13 mouse cellular contexts compared by ENCODE assay signal in genomic region chr15:62282116-62282515, GRCm38 (mm10).
DNase-seq lines count a peak whose midpoint lies in the region; ATAC-seq and TF ChIP-seq lines count a peak whose summit lies in the region.
"Had no signal": no experiment of that assay in that cellular context is flagged by ENCODE, and none has a peak within 500 bp of the region (broad histone marks: within the 10 kb centered on the region; RNA-seq: fewer than 3 reads in every experiment).

No protein-coding gene starts in this region.

- no peak overlapping the region for H3K27ac ChIP-seq in limb, embryonic 14.5 days (replicated peaks; ENCODE audit: low read depth, low read length)
- no peak overlapping the region for H3K27ac ChIP-seq in limb, embryonic 10.5 days
- no peak overlapping the region for H3K27ac ChIP-seq in kidney, postnatal 0 days
- no peak overlapping the region for H3K27ac ChIP-seq in intestine, embryonic 15.5 days
- H3K27ac ChIP-seq: heart, adult 2 months; hindbrain, embryonic 12.5 days had no signal

- H3K4me2 ChIP-seq in limb, embryonic 14.5 days (replicated peaks; ENCODE audit: low read depth, low read length, severe bottlenecking), result no peak overlapping the region
- no peak overlapping the region for H3K4me2 ChIP-seq in kidney, postnatal 0 days (ENCODE audit: low read length)
- no peak overlapping the region for H3K4me2 ChIP-seq in intestine, embryonic 15.5 days (replicated peaks)
- H3K4me2 ChIP-seq: hindbrain, embryonic 12.5 days had no signal

- 72% methylated on average over 1 of the region's 1 CpGs for WGBS in limb, embryonic 14.5 days
- WGBS in limb, embryonic 10.5 days, result 90% methylated on average over 1 of the region's 1 CpGs
- WGBS in kidney, postnatal 0 days, result 48% methylated on average over 1 of the region's 1 CpGs
- WGBS in intestine, embryonic 15.5 days, result 79% methylated on average over 1 of the region's 1 CpGs

- no peaks in the 10 kb centered on the region for H3K27me3 ChIP-seq in limb, embryonic 14.5 days (ENCODE audit: control insufficient read depth, insufficient read depth, low read length)
- no peaks in the 10 kb centered on the region for H3K27me3 ChIP-seq in limb, embryonic 10.5 days (ENCODE audit: low read depth, poor library complexity, severe bottlenecking)
- no peaks in the 10 kb centered on the region for H3K27me3 ChIP-seq in kidney, postnatal 0 days (ENCODE audit: insufficient read depth, low read length)
- no peaks in the 10 kb centered on the region for H3K27me3 ChIP-seq in intestine, embryonic 15.5 days (replicated peaks)
- H3K27me3 ChIP-seq: hindbrain, embryonic 12.5 days had no signal

- peaks cover 14% of the 10 kb centered on the region for H3K4me1 ChIP-seq in limb, embryonic 14.5 days (ENCODE audit: control insufficient read depth, insufficient read depth, low read length)
- H3K4me1 ChIP-seq in limb, embryonic 10.5 days, result peaks cover 22% of the 10 kb centered on the region
- peaks cover 10% of the 10 kb centered on the region; the same call in 1 of the 2 replicates for H3K4me1 ChIP-seq in kidney, postnatal 0 days (replicated peaks; ENCODE audit: insufficient read depth, low read length)
- peaks cover 11% of the 10 kb centered on the region; the same call in 1 of the 2 replicates for H3K4me1 ChIP-seq in intestine, embryonic 15.5 days (replicated peaks)

- H3K4me3 ChIP-seq in limb, embryonic 14.5 days (replicated peaks; ENCODE audit: low read length), result no peak overlapping the region
- H3K4me3 ChIP-seq in limb, embryonic 10.5 days, result no peak overlapping the region
- H3K4me3 ChIP-seq in kidney, postnatal 0 days (replicated peaks; ENCODE audit: low read depth, low read length), result no peak overlapping the region
- H3K4me3 ChIP-seq in intestine, embryonic 15.5 days (replicated peaks), result no peak overlapping the region
- H3K4me3 ChIP-seq: heart, adult 2 months; hindbrain, embryonic 12.5 days; myocyte had no signal

- no peak for TF ChIP-seq CTCF in kidney, postnatal 0 days (IDR thresholded peaks at IDR 0.05; ENCODE audit: low read depth)

- peak; percentile 16 for DNase-seq in limb, embryonic 14.5 days (ENCODE audit: low spot score)
- no peak for DNase-seq in limb, embryonic 10.5 days (ENCODE audit: low spot score)
- peak; percentile 73 for DNase-seq in adrenal gland, postnatal 14 days
- peak; percentile 67 for DNase-seq in kidney, postnatal 0 days (ENCODE audit: low spot score)
- peak; percentile 35 for DNase-seq in lung, postnatal 36 days
- no peak for DNase-seq in right cerebral cortex, postnatal 14 days
- DNase-seq: cerebellum, postnatal 25 days; right cerebral cortex, postnatal 4 days; thymus, postnatal 4 days had no signal

- no peak for ATAC-seq in limb, embryonic 14.5 days (ENCODE audit: low FRiP score, low read depth)
- no peak for ATAC-seq in kidney, postnatal 0 days (replicated peaks; ENCODE audit: low FRiP score, low read depth)
- no peak for ATAC-seq in intestine, embryonic 15.5 days

- no peak for TF ChIP-seq POLR2A in limb, embryonic 14.5 days (IDR thresholded peaks at IDR 0.05; ENCODE audit: borderline replicate concordance, extremely low read depth, insufficient read depth, insufficient read length)

- no peaks in the 10 kb centered on the region for H3K9me3 ChIP-seq in limb, embryonic 14.5 days (ENCODE audit: control insufficient read depth, low read length)
- no peaks in the 10 kb centered on the region for H3K9me3 ChIP-seq in limb, embryonic 10.5 days (replicated peaks)
- H3K9me3 ChIP-seq in kidney, postnatal 0 days (replicated peaks; ENCODE audit: low read length), result no peaks in the 10 kb centered on the region
- H3K9me3 ChIP-seq in intestine, embryonic 15.5 days, result no peaks in the 10 kb centered on the region
- H3K9me3 ChIP-seq: hindbrain, embryonic 12.5 days had no signal

- no peaks in the 10 kb centered on the region for H3K36me3 ChIP-seq in limb, embryonic 14.5 days (ENCODE audit: control insufficient read depth, insufficient read depth, low read length)
- H3K36me3 ChIP-seq in limb, embryonic 10.5 days, result no peaks in the 10 kb centered on the region
- no peaks in the 10 kb centered on the region for H3K36me3 ChIP-seq in kidney, postnatal 0 days (ENCODE audit: insufficient read depth, low read length)
- no peaks in the 10 kb centered on the region for H3K36me3 ChIP-seq in intestine, embryonic 15.5 days
- H3K36me3 ChIP-seq: hindbrain, embryonic 12.5 days had no signal

- no peak overlapping the region for H3K9ac ChIP-seq in limb, embryonic 14.5 days (ENCODE audit: low read depth, low read length, severe bottlenecking)
- no peak overlapping the region for H3K9ac ChIP-seq in kidney, postnatal 0 days (ENCODE audit: low read depth, low read length)
- no peak overlapping the region for H3K9ac ChIP-seq in intestine, embryonic 15.5 days
- H3K9ac ChIP-seq: hindbrain, embryonic 12.5 days had no signal

Comparison
In these comparisons a context has a peak if more than half of its experiments do, and no peak if none do; other contexts are left out.
1. DNase-seq: peak in limb, embryonic 14.5 days (single experiment), adrenal gland, postnatal 14 days (single experiment), kidney, postnatal 0 days (single experiment) and lung, postnatal 36 days (single experiment); none in limb, embryonic 10.5 days (single experiment) and right cerebral cortex, postnatal 14 days (single experiment).